Mouse (Mus musculus) lung, adult 2 months (tissue): ENCODE results near the gene Gm3625.

Source experiments
- CTCF ChIP-seq: fragments of 200-500 bp; IDR thresholded peaks from 2 replicates; pipeline ENCODE4 v1.5.1; 2011; ENCODE audit warnings: mild to moderate bottlenecking, low read length, control low read depth; ENCODE audit not compliant: insufficient read depth
- POLR2A ChIP-seq: fragments of 200-500 bp; IDR thresholded peaks from 2 replicates; pipeline ENCODE4 v1.6.1; 2011; ENCODE audit warnings: low read depth, mild to moderate bottlenecking, control low read depth, low read length, borderline replicate concordance; ENCODE audit errors: extremely low read depth

DNA sequence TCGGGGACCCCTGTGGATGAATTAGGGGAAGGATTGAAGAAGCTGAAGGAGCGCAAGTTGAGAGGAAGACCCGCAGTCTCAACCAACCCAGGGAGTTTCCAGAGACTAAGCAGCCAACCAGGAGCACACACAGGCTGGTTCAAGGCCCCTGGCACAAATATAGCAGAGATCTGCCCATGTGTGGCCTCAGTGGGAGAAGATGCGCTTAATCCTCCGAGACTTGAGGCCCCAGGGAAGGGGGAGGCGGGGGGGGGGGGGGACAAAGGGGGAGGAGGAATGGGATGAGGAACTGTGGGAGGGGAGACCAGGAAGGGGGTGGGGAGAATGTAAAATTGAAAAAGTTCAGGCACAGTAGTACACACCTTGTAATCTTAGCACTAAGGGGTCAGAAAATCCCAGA, 37.3 kb downstream of the Gm3625 start:
- TF ChIP-seq CTCF (no peak), POLR2A (no peak)
